Mouse (Mus musculus) megakaryocyte, embryonic 14.5 days (primary cell): ENCODE measurements around the gene Dctd. TPM values are rescaled to one million over a fixed set of nuclear protein-coding genes. Genes with fewer than 3 reads are reported as not detected.

Experiments
- H3K27me3 ChIP-seq: replicated peaks from 2 replicates; pipeline ENCODE3; 2012; ENCODE audit warnings: inconsistent platforms
- H3K36me3 ChIP-seq: replicated peaks from 2 replicates; pipeline ENCODE3; 2012; ENCODE audit warnings: low read length, inconsistent platforms, mixed read lengths
- H3K4me1 ChIP-seq: 2 replicates; pipeline ENCODE4 v1.6.1; 2012; ENCODE audit warnings: inconsistent platforms
- H3K4me3 ChIP-seq: replicated peaks from 2 replicates; pipeline ENCODE3; 2012; ENCODE audit warnings: moderate library complexity, mild to moderate bottlenecking, inconsistent platforms
- H3K9me3 ChIP-seq: 2 replicates; pipeline ENCODE4 v1.6.1; 2012; ENCODE audit warnings: inconsistent platforms
- FLI1 ChIP-seq: IDR thresholded peaks from 2 replicates; pipeline ENCODE4 v1.6.1; 2012; ENCODE audit warnings: low read length, inconsistent platforms, mixed read lengths
- GATA1 ChIP-seq: IDR thresholded peaks from 3 replicates; pipeline ENCODE4 v1.6.1; 2012; ENCODE audit warnings: mixed read lengths, low read length, inconsistent platforms, borderline replicate concordance
- polyA plus RNA-seq: library from polyadenylated mRNA; stranded (reverse); fragments of >175 nt; gene quantifications from 2 replicates; pipeline ENCODE4 v1.2.3, GENCODE M21; 2012; ENCODE audit warnings: low replicate concordance; ENCODE audit not compliant: insufficient read depth

Gene Dctd
- 3.2 TPM in 1 of 2 replicates, not detected in the other for polyA plus RNA-seq

GRCm38 (mm10) chr8:48098792-48099191, at the start of gene Dctd:
Gene Dctd (plus strand): TSS chr8:48099092.
- H3K36me3 ChIP-seq: no peaks in the 10 kb centered on the region

DNA sequence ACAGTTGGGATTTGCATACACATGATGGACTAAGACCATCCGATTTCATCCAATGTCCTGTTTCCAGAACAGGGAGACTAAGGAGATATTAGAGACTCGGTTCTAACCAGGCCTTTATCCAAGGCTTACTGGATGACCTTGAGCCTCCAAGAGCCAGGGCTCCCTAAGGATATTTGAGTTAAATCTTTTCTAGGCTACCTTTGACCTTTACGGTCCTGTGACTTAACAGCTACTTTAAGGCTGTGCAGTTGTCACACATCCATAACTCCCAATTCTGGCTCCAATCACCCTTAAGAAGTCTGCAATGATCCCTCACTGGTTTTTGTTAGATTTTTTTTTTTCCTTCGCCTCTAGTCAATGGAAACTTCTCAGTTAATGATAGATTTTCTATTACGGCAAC, 45.3 kb upstream of the Dctd start:
- TF ChIP-seq GATA1 (no peak), FLI1 (no peak)
- no peak overlapping the region for H3K4me3 ChIP-seq
- H3K4me1 ChIP-seq: no peaks in the 10 kb centered on the region
- H3K9me3 ChIP-seq: no peaks in the 10 kb centered on the region
- no peaks in the 10 kb centered on the region for H3K27me3 ChIP-seq
- H3K36me3 ChIP-seq: no peaks in the 10 kb centered on the region

More at GRCm38 (mm10) chr8:48098792-48099191, at the start of gene Dctd:
- peaks cover 4% of the 10 kb centered on the region for H3K4me1 ChIP-seq
- TF ChIP-seq FLI1 (no peak), GATA1 (no peak)
- peaks cover 8% of the 10 kb centered on the region for H3K9me3 ChIP-seq
- H3K4me3 ChIP-seq: no peak within 1 kb of the TSS
- H3K27me3 ChIP-seq: peaks cover 9% of the 10 kb centered on the region

DNA sequence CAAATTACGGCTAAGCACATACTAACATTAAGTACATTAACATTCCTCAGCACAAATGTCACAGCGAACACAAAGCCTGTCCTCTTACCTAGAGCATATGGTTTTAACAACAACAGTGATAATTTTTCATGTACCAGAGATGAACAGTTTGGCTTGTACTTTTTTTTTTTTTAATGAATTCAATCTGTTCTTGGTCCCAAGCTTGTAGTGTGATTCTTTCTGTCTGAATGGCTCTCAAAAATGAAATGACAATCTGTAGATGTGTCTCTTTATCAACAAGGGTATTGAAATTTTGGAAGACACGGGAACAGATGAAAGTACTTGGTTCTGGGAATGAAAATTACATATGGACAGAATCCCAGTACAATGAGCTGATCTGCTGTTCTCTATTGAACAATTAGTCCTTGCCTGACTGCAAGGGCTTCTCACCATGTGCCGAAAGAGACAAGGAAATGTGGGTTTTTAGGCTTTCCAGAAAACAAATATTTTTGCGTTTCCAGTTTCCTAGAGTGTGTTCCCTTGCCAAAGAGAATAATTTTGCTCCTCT, 35.3 kb upstream of the Dctd start:
- H3K27me3 ChIP-seq: no peaks in the 10 kb centered on the region
- no peak overlapping the region for H3K4me3 ChIP-seq
- no peaks in the 10 kb centered on the region for H3K4me1 ChIP-seq
- peaks cover 10% of the 10 kb centered on the region for H3K9me3 ChIP-seq
- TF ChIP-seq FLI1: no peak
- no peak for TF ChIP-seq GATA1
- no peaks in the 10 kb centered on the region for H3K36me3 ChIP-seq

DNA sequence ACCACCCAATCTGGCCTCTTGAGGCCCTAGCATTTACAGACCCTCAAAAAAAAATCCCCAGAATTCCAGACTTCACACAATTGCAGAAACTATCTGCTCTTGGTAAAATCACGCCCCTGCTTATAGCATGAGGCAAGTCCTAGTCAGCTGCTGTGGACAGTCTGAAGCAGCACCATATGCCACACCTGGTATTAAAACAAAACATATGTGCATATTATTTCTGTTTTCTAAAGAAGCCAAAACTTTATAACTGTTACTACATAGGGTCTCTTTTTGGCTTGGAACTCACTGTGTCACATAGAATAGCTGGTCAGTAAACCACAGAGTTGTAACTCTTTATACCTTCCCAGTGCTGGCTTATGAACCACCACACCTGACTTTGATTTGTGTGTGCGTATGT, 24.7 kb upstream of the Dctd start:
- TF ChIP-seq GATA1 (no peak), FLI1 (no peak)
- Histone ChIP-seq H3K27me3 (no peaks in the 10 kb centered on the region), H3K4me3 (no peak overlapping the region), H3K4me1 (no peaks in the 10 kb centered on the region), H3K9me3 (peaks cover 7% of the 10 kb centered on the region; the same call in 1 of the 2 replicates), H3K36me3 (no peaks in the 10 kb centered on the region)

DNA sequence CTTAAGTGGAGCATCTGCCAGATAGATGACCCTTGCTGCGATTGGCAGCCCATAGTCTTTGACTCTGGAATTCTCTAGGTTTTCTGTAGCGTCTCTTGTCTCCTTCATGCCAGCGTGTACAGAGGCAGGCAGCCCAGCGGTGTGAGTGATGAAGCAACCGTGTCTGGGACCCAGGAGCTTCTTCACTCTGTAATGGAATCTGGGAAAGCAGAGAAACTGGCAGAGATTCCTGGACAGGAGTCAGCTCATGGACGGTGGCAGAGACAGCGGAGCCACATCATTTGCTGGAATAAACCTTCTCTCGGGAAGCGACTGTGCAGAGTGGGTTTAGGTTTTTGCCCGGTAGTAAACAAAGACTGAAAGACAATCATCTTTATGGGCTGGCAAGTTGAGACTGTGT, 16.5 kb upstream of the Dctd start:
- H3K36me3 ChIP-seq: no peaks in the 10 kb centered on the region
- no peak for TF ChIP-seq FLI1
- no peak for TF ChIP-seq GATA1

GRCm38 (mm10) chr8:48090661-48091060, 8.2 kb upstream of the Dctd start:
- H3K36me3 ChIP-seq: no peaks in the 10 kb centered on the region
- H3K27me3 ChIP-seq: no peaks in the 10 kb centered on the region
- H3K4me3 ChIP-seq: no peak overlapping the region
- H3K4me1 ChIP-seq: no peaks in the 10 kb centered on the region
- TF ChIP-seq GATA1: no peak
- TF ChIP-seq FLI1: no peak
- H3K9me3 ChIP-seq: no peaks in the 10 kb centered on the region

More for the DNA sequence above, 16.5 kb upstream of the Dctd start:
- Histone ChIP-seq H3K9me3 (0 out of 2 replicates have a peak, but pooled peaks cover 4% of the 10 kb centered on the region), H3K4me3 (no peak overlapping the region), H3K27me3 (no peaks in the 10 kb centered on the region), H3K4me1 (no peaks in the 10 kb centered on the region)

DNA sequence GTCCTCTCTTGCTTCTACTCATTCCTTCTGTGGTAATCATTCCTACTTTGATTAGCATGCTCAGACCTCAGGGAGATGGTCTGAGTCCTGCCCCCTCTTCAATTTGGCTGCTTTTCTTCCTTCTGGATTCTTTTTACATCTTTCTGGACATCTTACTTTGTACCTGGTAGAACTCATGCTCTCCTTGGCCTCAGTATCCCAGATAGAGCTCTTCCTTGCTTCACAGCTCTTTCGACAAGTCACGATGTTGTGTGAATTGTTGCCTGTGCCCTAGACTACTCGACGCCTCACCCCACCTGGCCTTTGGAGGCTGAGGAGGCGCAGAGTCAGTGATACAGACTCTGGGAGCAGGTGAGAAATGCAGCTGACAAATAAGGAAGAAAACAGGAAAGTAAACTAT, 3.5 kb upstream of the Dctd start:
- H3K4me1 ChIP-seq: peaks cover 4% of the 10 kb centered on the region
- H3K36me3 ChIP-seq: no peaks in the 10 kb centered on the region
- no peak overlapping the region for H3K4me3 ChIP-seq
- no peak for TF ChIP-seq GATA1
- TF ChIP-seq FLI1: no peak
- no peaks in the 10 kb centered on the region for H3K9me3 ChIP-seq
- peaks cover 9% of the 10 kb centered on the region for H3K27me3 ChIP-seq

DNA sequence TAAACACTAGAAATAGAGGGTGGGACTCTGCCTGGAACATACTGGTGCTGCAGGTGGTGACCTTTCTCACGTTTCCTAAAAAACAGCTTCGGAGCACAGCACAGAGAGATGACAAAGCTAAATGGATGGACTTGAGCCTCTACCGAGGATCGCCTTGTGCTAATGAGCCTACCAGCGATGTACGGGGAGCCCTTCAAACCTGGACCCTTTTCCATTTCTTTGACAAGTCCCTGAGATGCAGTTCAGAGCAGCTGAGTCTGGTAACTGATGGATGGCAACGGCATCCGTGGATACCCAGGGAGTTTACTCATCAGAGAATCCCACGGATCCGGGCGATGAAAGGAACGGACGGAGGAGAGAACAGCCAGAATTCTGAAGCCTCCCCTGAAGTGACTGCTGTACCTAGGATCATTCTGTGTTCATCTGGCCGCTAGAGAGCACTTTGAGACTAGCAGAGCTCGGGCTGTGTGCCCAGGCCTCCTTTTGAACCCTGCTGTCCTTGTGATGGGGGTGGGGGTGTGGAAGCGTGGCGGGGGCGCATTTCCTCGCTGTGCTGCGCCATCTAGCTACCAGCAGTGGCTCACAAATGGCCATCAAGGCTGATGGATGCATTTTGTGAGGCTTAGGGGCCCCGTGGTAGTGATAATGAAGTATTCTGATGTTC, 1.6 kb upstream of the Dctd start:
- TF ChIP-seq FLI1 (no peak), GATA1 (no peak)
- H3K4me3 ChIP-seq: peak overlapping the region; percentile 77
- no peaks in the 10 kb centered on the region for H3K36me3 ChIP-seq
- H3K9me3 ChIP-seq: no peaks in the 10 kb centered on the region
- peaks cover 4% of the 10 kb centered on the region for H3K4me1 ChIP-seq
- peaks cover 9% of the 10 kb centered on the region for H3K27me3 ChIP-seq

- TF ChIP-seq GATA1 (no peak), FLI1 (no peak)
- Histone ChIP-seq H3K4me3 (no peak overlapping the region), H3K4me1 (peaks cover 4% of the 10 kb centered on the region), H3K9me3 (peaks cover 4% of the 10 kb centered on the region), H3K27me3 (peaks cover 9% of the 10 kb centered on the region), H3K36me3 (no peaks in the 10 kb centered on the region)
Measured at GRCm38 (mm10) chr8:48098081-48098639, 732 bp upstream of the Dctd start.
